Mouse (Mus musculus): ENCODE data around the gene Mgat1. TPM values are rescaled to one million over a fixed set of nuclear protein-coding genes. Genes with fewer than 3 reads are reported as not detected.
A peak's percentile ranks its signal among the peaks of the same experiment; 100 is the strongest.
"Not testable (repeated sequence)": the region's sequence is repeated elsewhere in the genome, so short reads cannot be mapped to it uniquely, and the experiment has no call there.

Mgat1 gene
- 50.9 and 100 TPM in 2 replicates for total RNA-seq (2017)

DNA sequence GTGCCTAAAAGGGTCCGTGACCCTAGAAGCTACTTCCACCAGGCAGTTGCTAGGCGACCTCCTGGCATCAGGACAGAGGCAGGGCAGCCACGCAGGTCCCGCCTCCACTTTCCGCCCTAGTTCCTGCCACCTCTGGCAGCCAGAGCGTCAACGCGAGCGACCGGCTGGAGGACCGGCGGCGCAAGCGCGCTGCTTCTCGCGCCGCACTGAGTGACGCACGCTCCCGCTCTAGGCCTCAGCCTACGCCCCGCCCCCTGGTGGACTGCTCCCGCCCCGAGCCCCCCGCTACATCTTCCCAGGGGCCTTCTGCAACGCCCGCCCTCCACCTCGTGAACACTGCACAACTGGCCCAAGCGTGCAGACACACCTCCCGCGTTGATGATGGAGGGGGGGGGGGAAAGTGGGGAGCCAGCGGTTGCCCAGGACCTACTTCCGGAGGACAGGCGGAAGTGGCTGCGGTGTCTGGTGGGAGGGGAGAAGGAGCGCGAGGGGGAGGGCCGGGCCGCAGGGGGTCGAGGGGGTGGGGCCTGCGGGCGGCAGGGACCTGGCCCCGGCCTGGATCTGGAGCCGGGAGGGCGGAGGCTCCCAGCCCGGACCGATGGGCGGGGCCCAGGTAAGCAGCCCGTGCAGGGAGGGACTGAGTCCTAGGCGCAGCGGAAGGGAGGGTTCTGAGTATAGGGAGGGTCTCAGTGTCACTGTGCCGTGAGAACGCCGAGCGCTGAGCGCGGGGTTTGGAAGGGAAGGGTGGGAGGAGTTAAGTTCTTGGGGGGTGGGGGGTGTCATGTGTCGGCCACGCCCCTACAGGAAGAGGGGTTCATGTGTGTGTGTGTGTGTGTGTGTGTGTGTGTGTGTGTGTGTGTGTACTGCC lies at the start of gene Mgat1:
Gene Mgat1, plus strand, starts transcription at position 465 of the 868 bp plus-strand sequence.
- ATAC-seq (replicated peaks in 1 of 2; ENCODE audit: insufficient read depth in 1 of 2, low FRiP score in 2 of 2, low TSS enrichment in 1 of 2, low read depth in 1 of 2, poor library complexity in 2 of 2, severe bottlenecking in 2 of 2) = peak; percentile 60 to 79

DNA sequence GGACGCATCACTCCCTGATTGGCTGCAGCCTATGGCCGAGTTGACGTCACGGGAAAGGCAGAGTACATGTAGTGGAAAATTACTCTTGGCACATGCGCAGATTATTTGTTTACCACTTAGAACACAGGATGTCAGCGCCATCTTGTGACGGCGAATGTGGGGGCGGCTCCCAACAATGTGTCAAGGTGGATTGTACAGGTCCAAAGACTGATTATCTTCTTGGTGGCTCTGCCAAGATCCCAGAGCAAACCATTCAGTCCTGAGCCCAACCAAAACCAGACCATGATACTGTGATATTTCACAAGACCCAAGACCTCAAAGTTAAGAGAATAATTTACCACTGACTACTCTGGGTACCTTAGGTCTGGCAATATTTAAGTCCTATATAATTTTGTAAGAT lies 49.2 kb upstream of the Mgat1 start:
- not testable (repeated sequence) for ATAC-seq (replicated peaks in 1 of 2; ENCODE audit: insufficient read depth in 1 of 2, low FRiP score in 2 of 2, low TSS enrichment in 1 of 2, low read depth in 1 of 2, poor library complexity in 2 of 2, severe bottlenecking in 2 of 2)

DNA sequence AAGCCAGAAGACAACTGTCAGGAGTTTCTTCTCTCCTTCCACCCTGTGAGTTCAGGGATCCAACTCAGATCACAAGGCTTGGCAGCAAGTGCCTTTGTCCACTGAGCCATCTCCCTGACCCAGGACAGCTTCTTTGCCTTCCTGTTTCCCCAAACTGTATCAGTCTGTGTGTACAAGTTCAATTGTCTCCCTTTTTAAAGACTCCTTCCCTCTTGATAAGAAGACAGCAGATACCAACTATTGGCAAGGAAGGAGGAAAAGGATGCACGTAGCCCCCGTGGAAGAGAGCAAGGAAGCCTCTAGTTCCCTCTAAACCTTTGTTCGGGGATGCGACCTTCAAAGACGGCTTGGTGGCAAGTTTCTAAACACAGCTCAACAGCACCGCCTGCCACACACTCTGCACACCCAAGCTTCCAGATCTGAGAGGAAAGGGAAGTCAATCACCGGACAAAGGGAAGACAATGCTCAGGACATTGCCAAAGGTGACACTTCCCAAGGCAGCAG lies 48.1 kb upstream of the Mgat1 start:
- ATAC-seq (replicated peaks in 1 of 2; ENCODE audit: insufficient read depth in 1 of 2, low FRiP score in 2 of 2, low TSS enrichment in 1 of 2, low read depth in 1 of 2, poor library complexity in 2 of 2, severe bottlenecking in 2 of 2) = 0 out of 4 replicates have a peak, but pooled peaks of 1 of the 2 experiments have one; percentile 14

DNA sequence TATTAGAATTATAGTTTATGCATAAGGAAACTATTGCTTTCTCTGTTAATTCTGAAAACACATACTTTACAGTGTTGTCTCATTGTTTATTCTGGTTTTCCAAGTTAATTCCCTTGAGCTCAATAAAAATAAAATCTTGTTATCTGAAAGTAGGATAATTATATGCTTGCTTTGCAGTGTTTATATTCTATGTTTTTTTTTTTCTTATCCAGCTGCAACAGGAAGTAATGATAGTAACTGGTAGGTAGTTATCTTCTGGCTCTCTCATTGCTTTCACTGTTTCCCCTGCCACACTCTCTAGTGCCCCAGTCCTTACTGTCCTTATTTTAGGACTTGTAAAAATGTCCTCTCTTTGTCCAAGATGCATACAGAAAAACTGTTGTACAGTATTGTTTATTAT lies 43.3 kb upstream of the Mgat1 start:
- no peak for ATAC-seq (replicated peaks in 1 of 2; ENCODE audit: insufficient read depth in 1 of 2, low FRiP score in 2 of 2, low TSS enrichment in 1 of 2, low read depth in 1 of 2, poor library complexity in 2 of 2, severe bottlenecking in 2 of 2)

DNA sequence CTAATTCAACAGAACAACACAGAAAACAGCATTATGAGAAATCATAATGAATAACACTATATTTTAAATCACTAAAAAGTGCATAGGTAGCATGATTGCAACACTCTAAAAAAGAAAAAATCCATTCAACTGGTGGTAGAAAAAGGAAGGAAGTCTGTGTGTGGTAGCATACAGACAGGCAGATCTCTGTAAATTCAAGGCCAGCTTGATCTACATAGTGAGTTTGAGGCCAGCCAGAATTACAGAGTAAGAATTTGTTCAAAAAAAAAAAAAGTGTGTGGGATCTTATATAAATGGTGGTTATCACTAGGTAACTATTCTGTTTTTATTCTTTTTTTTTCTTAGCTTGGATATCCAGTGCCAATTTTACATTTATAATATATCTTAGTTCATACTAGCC lies 42.8 kb upstream of the Mgat1 start:
- ATAC-seq (replicated peaks in 1 of 2; ENCODE audit: insufficient read depth in 1 of 2, low FRiP score in 2 of 2, low TSS enrichment in 1 of 2, low read depth in 1 of 2, poor library complexity in 2 of 2, severe bottlenecking in 2 of 2) = 0 out of 4 replicates have a peak, but pooled peaks of 1 of the 2 experiments have one; percentile 28

DNA sequence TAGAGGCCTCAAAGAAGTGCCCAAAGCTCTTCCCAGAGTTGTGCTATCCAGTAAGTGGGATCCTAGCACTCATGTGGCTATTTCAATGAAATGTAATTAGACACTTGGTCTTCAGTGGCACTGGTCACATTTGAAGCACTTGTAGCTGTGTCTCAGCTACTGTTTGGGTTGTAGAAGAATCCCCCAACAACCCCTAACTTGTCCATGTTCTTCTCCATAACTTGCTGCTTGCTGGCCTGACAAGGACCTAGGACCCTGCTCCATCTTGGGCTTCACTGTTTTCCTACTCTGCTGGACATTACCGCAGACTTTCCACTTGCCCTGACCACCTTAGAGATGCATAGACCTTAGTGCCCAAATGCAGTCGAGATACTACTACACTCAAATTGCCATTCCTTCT lies 41.9 kb upstream of the Mgat1 start:
- no peak for ATAC-seq (replicated peaks in 1 of 2; ENCODE audit: insufficient read depth in 1 of 2, low FRiP score in 2 of 2, low TSS enrichment in 1 of 2, low read depth in 1 of 2, poor library complexity in 2 of 2, severe bottlenecking in 2 of 2)

DNA sequence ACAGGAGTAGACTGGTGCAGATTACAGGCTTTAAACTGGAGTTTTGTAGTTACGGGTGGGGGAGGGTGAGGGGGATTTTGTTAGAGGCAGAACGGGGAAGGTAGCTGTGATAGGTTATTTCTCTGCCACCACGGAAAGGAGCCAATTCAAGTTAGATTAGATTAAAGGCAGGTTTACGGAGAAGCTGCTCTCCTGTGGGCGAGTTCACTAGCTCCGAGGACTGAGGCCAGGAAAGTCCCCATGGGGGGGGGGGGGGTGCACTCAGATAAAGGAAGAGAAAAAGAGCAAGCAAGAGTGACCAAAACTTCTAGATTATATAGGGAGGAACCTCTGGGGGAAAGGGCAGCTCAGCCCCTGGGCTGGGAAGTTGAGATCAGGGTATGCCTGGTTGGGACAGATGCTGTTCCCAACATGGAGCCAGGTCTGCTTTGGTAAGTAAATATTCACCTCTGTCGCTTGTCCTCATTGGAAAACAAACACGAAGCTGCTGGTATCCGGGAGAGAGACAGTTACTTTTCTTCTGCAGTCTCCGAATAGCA lies 41.4 kb upstream of the Mgat1 start:
- 0 out of 4 replicates have a peak, but pooled peaks have one; percentile 2 to 8 for ATAC-seq (replicated peaks in 1 of 2; ENCODE audit: insufficient read depth in 1 of 2, low FRiP score in 2 of 2, low TSS enrichment in 1 of 2, low read depth in 1 of 2, poor library complexity in 2 of 2, severe bottlenecking in 2 of 2)

DNA sequence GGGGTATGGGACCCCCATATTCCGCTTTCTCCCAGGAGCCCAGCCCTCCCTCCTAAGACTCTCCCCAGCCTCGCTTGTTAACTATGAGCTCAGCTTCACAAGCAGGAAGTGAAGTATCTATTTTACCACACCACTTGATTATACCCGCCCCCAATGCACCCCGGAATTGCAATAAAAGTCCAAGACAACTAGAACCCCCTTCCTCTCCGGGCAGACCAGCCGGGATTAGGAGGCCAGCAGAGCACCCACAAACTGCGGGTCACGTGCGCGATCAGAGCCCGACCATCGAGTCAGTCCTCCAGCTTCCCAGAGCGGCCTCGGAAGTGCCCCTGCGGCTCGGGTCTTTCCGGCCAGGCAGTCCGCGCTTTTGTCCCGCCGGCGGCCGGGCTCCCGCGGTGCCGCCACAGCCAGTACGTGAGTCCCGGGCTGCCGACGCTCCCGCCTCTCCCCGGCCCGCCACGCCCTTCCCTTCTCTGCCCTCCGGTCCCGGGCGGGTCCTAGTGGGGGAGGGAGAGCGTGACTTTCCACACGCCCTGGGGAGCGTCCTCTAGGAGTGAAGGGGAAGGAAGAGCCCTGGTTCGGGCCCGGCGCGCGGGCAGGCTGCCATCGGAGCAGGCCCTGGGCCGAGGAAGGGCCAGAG lies 40.7 kb upstream of the Mgat1 start, which contains the start of gene Zfp62:
Gene Zfp62, plus strand, starts transcription at position 164 of the 640 bp plus-strand sequence.
- ATAC-seq (replicated peaks in 1 of 2; ENCODE audit: insufficient read depth in 1 of 2, low FRiP score in 2 of 2, low TSS enrichment in 1 of 2, low read depth in 1 of 2, poor library complexity in 2 of 2, severe bottlenecking in 2 of 2) = peak; percentile 80

DNA sequence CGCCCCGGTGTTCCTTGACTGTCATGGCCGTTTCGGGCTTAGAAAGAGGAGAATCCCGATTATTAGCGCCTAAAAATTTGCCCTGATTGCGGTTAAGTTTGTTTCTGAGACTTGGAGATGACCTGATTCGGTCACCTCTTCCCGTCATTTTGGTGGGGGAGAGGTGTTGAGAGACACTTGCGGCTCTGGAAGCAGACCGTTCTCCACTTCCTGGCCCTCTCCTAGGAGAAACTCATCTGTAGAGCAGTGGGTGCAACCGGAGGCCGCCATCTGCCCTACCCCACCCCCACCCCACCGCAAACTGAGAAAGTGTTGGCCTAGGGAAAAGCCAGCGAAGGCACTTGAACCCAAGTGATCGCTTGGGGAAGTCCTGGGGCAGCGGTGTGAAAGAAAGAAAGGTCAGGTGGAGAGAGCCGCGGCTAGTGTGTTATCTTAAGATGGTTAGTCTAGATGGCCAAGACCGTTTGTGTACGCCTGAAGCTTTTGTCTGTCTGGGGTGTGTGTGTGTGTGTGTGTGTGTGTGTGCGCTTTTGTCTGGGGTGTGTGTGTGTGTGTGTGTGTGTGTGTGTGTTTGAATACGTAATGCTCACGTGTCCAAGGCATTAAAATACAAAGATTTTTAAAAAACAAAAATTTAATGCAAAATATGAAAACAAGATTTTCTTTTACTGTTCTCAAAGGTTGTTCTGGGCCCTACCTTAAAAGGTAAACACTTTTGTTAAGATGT lies 40.1 kb upstream of the Mgat1 start:
- ATAC-seq (replicated peaks in 1 of 2; ENCODE audit: insufficient read depth in 1 of 2, low FRiP score in 2 of 2, low TSS enrichment in 1 of 2, low read depth in 1 of 2, poor library complexity in 2 of 2, severe bottlenecking in 2 of 2) = peak; percentile 22 to 52; a peak in 2 of 4 replicates

DNA sequence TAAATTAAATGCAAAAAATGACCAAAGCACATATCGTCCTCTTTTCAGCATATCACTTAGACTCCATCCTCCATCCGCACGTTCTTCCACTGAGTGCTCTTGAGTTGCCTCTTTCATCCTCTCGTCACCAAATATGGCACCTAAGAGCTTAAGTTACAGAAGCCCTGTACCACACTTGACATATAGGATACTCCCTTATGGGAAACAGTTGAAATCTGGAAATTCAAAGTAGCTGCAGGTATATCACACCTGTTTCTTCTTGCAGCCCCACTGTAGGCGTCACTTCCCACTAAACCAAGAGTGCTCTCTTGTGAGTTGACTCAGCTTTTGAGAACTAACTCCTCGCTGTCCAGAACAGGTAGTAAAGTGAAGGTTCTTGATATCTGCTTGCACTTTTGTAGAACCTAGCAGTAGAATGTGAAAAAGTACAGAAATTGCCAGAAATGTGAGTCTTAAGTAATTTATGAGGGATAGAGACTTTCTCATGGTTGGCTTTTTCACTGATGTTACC lies 38.9 kb upstream of the Mgat1 start:
- ATAC-seq (replicated peaks in 1 of 2; ENCODE audit: insufficient read depth in 1 of 2, low FRiP score in 2 of 2, low TSS enrichment in 1 of 2, low read depth in 1 of 2, poor library complexity in 2 of 2, severe bottlenecking in 2 of 2) = no peak

DNA sequence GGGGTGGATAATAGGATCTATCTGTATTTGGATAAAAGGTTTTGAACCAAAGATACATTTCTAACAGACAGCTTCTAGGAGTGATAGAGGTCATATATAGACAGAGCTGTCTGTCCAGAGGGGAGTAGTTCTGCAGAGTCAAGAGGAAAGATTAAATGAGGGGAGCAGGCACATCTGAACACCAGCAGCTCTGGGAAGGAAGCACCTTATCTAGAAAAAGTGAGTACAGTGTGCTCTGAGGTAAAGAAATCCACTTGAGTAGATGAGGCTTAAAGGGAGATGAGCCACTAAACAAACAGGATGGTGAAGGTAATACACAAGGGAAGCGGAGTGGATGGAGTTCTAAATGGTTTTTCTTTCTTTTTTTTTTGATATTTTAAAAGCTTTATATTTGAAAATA lies 36.5 kb upstream of the Mgat1 start:
- ATAC-seq (replicated peaks in 1 of 2; ENCODE audit: insufficient read depth in 1 of 2, low FRiP score in 2 of 2, low TSS enrichment in 1 of 2, low read depth in 1 of 2, poor library complexity in 2 of 2, severe bottlenecking in 2 of 2) = no peak

DNA sequence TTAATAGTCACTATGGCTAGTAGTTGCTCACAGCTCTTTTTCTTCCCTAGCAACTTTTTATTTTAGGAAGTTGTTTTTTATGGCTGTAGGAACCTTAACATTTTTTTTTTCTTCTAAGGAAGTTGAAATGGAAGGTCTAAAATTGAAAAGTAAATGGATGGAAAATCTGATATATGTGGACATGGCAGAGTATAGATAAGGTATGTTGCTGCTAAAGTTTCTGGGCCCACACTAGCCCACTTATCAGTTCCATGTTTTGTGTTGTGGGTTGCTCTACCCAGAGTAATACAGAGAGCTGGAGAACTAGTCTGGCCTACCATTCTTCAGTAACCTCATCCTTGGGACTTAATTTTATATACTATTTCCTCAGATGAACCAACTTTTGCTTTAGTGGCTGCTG lies 31.4 kb upstream of the Mgat1 start:
- ATAC-seq (replicated peaks in 1 of 2; ENCODE audit: insufficient read depth in 1 of 2, low FRiP score in 2 of 2, low TSS enrichment in 1 of 2, low read depth in 1 of 2, poor library complexity in 2 of 2, severe bottlenecking in 2 of 2) = no peak

DNA sequence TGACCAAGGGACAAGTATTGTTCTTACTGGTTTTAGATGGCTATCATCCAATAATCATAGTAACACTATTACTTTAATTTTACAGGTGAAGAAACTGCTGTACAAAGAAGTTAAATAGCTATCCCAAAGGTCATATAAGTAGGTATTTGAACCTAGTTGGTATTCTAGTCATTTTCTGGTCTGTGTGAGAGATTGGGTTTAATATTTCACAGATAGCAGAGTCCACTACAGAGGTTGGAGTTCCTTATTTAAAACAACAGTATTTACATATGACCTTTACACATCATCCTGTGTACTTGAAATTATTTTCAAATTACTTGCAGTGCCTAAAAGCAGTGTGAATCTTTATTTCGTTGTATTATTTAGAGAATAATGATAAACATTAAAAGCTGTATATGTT lies 30.5 kb upstream of the Mgat1 start:
- no peak for ATAC-seq (replicated peaks in 1 of 2; ENCODE audit: insufficient read depth in 1 of 2, low FRiP score in 2 of 2, low TSS enrichment in 1 of 2, low read depth in 1 of 2, poor library complexity in 2 of 2, severe bottlenecking in 2 of 2)

DNA sequence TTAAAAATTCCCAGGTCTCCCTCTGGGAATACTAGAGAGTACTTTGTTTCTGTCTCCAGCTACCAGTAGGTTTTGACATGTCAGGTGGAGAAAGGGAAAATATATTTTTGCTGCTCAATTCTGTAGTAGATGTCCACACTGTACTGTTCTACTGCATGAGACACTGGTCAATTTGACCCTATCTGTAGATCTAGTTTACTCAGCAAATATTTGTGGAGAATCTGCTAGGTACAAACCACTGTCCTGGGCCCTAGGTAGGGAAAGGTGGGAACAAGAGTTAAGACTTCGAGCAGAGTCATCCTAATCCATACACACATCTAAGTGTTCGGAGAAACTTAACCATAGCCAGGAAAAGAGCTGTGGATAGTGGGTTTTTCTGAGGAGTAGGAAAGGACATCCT lies 24.7 kb upstream of the Mgat1 start:
- ATAC-seq (replicated peaks in 1 of 2; ENCODE audit: insufficient read depth in 1 of 2, low FRiP score in 2 of 2, low TSS enrichment in 1 of 2, low read depth in 1 of 2, poor library complexity in 2 of 2, severe bottlenecking in 2 of 2) = no peak

DNA sequence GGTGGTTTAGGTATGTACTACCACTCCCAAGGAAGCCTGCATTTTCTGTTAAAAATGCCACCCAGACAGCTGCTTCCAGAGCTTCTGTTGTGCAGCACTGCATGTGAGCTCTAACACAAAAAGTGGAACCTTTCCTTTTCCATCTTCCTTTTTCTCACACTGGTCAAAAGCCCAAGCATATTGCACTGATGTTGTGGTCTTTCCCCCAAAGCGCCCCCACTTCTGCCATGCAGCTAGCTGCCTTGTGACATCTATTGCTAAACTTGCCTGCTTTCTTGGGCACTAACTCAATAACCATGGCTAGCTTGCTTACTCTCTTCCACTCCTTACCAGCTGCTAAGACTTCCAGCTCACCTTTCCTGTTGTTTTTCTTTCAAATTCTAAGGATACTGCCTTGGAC lies 19.5 kb upstream of the Mgat1 start:
- peak in 1 of 2 experiments; percentile 21; a peak in 1 of 4 replicates for ATAC-seq (replicated peaks in 1 of 2; ENCODE audit: insufficient read depth in 1 of 2, low FRiP score in 2 of 2, low TSS enrichment in 1 of 2, low read depth in 1 of 2, poor library complexity in 2 of 2, severe bottlenecking in 2 of 2)

DNA sequence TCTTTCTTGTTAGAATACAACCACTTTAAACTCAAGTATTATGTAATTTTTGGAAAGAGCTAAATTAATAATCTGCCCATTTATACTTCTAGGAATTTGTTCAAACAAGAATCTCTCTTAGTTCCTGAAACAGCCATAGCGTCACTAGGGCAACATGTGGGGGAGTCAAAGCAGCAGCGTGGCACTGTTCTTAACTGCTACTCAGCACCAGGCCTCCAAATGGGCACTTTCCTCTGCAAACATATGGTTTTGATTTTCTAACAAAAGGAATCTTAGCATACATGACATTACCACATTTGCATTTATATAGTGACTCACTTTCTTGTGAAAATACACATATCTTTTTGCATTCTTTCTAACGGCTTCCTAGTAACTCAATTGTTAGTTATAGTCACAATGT lies 11.2 kb upstream of the Mgat1 start:
- ATAC-seq (replicated peaks in 1 of 2; ENCODE audit: insufficient read depth in 1 of 2, low FRiP score in 2 of 2, low TSS enrichment in 1 of 2, low read depth in 1 of 2, poor library complexity in 2 of 2, severe bottlenecking in 2 of 2) = no peak

Data from hematopoietic stem cell, adult 5-6 weeks (primary cell).